12 mouse cellular contexts compared by ENCODE assay signal in the genomic region with DNA sequence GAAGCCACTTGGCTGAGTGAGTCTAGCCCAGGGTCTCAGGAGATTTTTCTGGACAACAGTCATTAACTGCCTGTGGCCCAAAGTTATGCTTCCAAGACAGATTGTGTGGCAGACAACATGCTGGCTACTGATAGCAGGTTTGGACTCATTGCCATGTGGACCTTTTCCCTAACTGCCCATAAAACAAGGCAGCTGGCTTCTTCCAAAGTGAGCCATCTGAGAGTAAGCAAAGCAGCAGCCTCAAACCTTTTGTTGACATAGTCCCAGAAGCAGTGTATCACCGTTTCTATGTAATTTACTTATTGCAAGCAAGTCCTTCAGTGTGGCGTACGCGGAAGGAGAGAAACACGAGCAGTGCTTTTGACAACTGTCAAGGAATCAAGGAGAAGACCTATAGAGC. TPM values are rescaled to one million over a fixed set of nuclear protein-coding genes. Genes with fewer than 3 reads are reported as not detected.
"Had no signal": no experiment of that assay in that cellular context is flagged by ENCODE, and none has a peak within 500 bp of the region (broad histone marks: within the 10 kb centered on the region; RNA-seq: fewer than 3 reads in every experiment).

No protein-coding gene starts in this region.

- H3K27ac ChIP-seq: kidney, postnatal 0 days; layer of hippocampus, adult 2 months; limb, embryonic 10.5 days; liver, embryonic 15.5 days; midbrain, embryonic 13.5 days; stomach, postnatal 0 days had no signal

- H3K4me1 ChIP-seq: limb, embryonic 10.5 days; liver, embryonic 15.5 days; midbrain, embryonic 13.5 days had no signal

- H3K27me3 ChIP-seq: liver, embryonic 15.5 days had no signal

- DNase-seq: right cerebral cortex, adult 18-20 months; right cerebral cortex, postnatal 25 days; thymus, postnatal 4 days had no signal

- ATAC-seq: inflammation-experienced regulatory T-cells, adult 6 months; intestine, postnatal 0 days; midbrain, embryonic 13.5 days had no signal

- H3K36me3 ChIP-seq: limb, embryonic 10.5 days; liver, embryonic 15.5 days; midbrain, embryonic 13.5 days had no signal

- H3K4me2 ChIP-seq: liver, embryonic 11.5 days; liver, embryonic 15.5 days; midbrain, embryonic 13.5 days had no signal

- H3K9ac ChIP-seq: liver, embryonic 15.5 days; midbrain, embryonic 13.5 days had no signal

- H3K9me3 ChIP-seq: limb, embryonic 10.5 days; liver, embryonic 15.5 days; midbrain, embryonic 13.5 days had no signal

- H3K4me3 ChIP-seq: layer of hippocampus, adult 2 months; limb, embryonic 10.5 days; liver, embryonic 15.5 days; midbrain, embryonic 13.5 days had no signal

RNA-seq across cellular contexts. Expression of a gene that starts 18.2 kb away (rescaled TPM):
- polyA plus RNA-seq: liver, embryonic 11.5 days; liver, embryonic 15.5 days had no signal
